Comparison of ENCODE assay signal across 16 mouse cellular contexts in genomic region chr5:123167591-123167990, GRCm38 (mm10). TPM values are rescaled to one million over a fixed set of nuclear protein-coding genes. Genes with fewer than 3 reads are reported as not detected.
"Had no signal": no experiment of that assay in that cellular context is flagged by ENCODE, and none has a peak within 500 bp of the region (broad histone marks: within the 10 kb centered on the region; RNA-seq: fewer than 3 reads in every experiment).

No protein-coding gene starts in this region.

- H3K9ac ChIP-seq: limb, embryonic 12.5 days; limb, embryonic 15.5 days; liver, embryonic 12.5 days; midbrain, embryonic 12.5 days; neural tube, embryonic 13.5 days had no signal

- H3K9me3 ChIP-seq: limb, embryonic 12.5 days; limb, embryonic 15.5 days; liver, embryonic 12.5 days; midbrain, embryonic 12.5 days; neural tube, embryonic 13.5 days had no signal

- DNase-seq: kidney, adult 2 months; kidney, postnatal 25 days; left cerebral cortex, postnatal 4 days; lung, adult 2 months; lung, postnatal 14 days; retina, postnatal 1 day; thymus, adult 18-20 months; thymus, postnatal 25 days had no signal

- H3K4me2 ChIP-seq: limb, embryonic 12.5 days; limb, embryonic 15.5 days; liver, embryonic 12.5 days; midbrain, embryonic 12.5 days; neural tube, embryonic 13.5 days had no signal

- ATAC-seq: intestine, postnatal 0 days; liver, embryonic 12.5 days had no signal

- H3K27me3 ChIP-seq: limb, embryonic 12.5 days; limb, embryonic 15.5 days; liver, embryonic 12.5 days; neural tube, embryonic 13.5 days had no signal

- H3K4me3 ChIP-seq: limb, embryonic 12.5 days; limb, embryonic 15.5 days; liver, embryonic 12.5 days; midbrain, embryonic 12.5 days; neural tube, embryonic 13.5 days had no signal

- H3K27ac ChIP-seq: kidney, postnatal 0 days; limb, embryonic 12.5 days; limb, embryonic 15.5 days; liver, embryonic 12.5 days; midbrain, embryonic 12.5 days; neural tube, embryonic 13.5 days had no signal

RNA-seq across cellular contexts. Expression of gene Hpd, which starts 14.9 kb away (rescaled TPM):
- polyA plus RNA-seq: kidney, embryonic 14.5 days; limb, embryonic 12.5 days; limb, embryonic 15.5 days; midbrain, embryonic 12.5 days; neural tube, embryonic 13.5 days had no signal
